Mouse (Mus musculus): ENCODE results near the gene Uevld.
"Not testable (repeated sequence)": the region's sequence is repeated elsewhere in the genome, so short reads cannot be mapped to it uniquely, and the experiment has no call there.

Gene Uevld

DNA sequence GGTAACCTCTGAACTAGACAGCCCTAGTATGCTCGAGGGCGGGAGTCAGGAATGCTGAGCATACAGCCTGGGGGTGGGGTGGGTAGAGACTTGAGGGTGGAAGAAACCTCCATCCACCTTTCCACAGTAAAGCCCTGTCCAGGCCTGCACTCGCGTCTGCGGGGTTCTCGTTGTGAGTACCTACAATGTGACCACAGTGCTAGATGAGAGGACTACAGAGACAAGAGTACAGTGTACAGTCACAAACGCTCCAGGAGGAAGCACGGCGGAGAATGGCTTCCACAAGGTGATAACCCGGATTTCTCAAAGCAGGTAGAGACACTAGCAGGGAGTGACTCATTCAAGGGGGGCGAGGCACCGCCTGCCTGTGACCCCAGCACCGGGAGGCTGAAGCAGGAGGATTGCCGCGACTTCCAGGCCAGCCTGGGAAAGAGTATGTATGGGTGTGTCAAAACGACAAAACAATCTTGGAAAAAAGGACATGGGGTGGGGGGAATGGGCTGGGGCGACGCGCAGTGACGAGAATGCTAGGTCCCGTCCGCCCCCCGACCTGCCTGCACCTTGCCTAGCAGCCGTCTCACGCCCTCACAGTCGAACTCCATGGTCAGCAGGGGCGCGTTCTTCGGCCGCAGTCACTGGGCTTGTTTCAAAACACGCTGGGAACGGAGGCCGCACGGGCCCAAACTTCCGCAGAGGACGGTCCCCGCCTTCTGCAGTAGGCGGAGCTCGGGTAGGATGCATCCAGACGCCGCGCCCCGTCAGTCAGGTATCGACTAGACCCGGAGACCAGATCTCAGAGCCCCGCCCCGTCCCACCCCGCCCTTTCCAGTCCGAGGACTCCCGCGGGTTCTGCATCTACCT is at the start of gene Uevld:
Uevld (minus strand) TSS at position 697 of the 861 bp plus-strand sequence.
- DNase-seq = peak; percentile 98

DNA sequence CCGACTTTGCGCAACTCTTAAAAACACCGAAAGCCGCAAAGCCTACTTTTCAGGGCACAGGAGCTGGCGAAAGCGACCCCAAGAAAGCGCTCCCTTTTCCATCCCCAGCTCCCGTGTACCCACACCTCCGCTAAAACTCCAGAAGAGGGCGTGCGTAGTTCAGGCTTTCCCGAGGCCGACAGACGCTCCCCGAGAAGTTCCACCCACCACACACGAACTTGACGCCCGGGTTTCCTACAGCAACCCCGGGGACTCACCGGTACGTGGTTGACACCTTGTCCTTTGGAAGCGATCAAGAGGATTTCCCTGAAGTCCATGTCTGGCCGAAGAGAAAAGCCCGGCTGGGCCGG is 49.5 kb upstream of the Uevld start:
- no peak for DNase-seq

DNA sequence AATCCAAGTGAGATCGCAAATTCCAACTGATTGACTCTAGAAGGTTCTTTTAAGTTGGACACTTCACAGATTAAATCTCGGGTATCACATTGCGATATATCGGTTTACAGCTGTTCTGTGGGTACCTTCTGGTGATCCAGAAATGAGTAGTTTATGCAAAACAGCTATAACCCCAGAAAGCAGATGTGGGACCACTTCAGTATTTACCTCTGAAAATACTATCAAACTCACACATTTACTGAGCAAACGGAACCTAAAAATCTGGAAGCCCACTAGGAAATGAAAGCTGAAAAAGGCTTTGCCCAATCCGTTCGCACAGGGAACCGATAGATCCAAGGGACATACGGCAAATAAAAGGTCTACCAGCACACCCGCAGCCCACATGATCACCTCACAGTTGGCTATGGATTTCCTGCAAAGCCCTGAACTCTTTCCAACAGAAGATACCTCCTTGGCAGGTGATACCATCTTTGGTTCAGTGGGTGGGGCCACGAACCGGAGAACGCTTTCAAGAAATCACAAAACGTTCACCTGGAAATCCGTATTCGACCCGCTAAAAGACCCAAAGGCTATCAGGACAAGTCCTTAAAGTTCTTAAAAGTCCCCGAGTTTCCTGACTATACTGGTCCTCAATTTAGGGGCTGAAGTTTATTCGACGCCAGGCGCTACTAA is 48.9 kb upstream of the Uevld start:
- DNase-seq = peak; percentile 17 to 25

DNA sequence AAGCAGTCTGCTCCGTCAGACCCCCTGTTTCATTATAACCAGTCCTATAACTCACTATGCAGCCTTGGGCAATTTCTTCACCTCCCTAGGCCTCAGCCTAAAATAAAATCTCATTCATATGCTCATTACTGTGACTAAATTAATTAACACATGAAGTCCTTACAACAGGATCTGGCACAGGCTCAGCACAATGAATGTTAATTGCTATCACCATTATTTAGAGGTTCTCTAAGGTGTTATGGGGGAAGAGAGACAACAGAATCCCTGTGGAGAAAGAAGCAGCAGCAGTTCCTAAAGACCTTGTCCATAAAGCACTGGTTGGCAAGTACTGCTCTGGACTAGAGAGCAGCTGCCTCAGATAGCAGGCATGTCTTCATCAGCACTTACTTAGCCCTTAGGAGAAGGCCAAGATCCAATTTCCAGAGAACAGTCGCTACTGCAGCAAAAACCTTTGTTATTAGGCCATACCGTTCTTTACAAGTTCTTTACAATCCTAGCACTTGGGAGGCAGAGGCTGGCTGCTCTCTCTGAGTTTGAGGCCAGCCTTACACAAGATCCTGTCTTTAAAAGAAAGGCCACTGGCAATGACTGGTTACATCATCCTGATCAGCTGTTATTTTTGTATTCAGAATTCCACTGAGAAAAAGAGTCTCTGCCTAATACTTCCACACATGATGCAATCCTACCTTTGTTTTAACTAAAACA is 45.2 kb upstream of the Uevld start:
- DNase-seq = no peak

DNA sequence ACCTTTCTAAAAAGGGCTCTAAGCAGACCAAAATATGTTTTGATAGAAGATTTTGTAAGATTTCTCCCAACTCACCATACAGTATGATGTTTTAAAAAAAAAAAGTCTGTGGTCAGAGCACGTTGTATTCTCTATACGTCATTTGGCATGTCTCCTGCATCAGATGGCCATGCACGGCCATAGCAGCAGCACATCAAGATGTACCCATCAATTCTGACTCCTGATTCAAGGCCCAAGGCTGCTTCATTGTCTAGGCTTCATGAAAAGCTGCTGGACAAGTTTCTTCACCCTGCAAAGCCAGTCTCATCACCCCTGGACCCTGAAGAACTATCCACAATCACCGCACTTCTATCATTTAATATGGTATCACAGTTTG is 43.6 kb upstream of the Uevld start:
- DNase-seq = no peak

DNA sequence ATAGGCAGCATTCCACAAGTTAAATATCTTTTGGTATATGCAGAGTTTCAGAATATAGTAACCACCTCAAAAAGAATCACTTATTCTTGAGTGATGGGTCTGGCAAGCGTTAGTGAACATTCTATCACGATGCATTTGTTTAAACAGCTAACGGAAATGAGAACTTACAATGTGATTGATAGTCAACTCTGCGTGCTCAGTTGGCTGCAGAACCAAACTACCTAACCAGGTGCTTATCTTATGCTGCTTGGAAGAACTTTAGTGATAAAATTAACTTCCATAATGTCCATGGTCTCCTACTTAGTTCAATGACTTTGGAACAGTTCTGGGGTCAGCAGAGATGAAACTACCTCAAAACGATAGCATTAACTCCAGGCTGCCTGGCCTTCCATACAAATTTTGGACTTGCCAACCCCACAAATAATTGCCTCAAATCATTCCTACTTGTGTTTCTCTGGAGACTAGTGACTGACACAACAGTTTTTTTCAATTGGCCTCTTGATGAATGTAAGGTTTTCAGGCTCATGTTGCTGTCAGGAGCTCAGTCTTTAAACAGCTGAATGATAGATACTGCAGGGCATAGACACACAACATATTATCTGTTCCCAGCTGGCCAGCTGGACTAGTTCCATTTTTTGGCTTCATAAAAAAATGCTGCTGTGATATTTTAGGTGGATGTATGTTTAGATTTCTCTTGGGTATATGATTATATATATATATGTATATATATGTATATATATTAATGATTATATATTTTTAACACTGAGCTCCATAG is 43.0 kb upstream of the Uevld start:
- no peak for DNase-seq

DNA sequence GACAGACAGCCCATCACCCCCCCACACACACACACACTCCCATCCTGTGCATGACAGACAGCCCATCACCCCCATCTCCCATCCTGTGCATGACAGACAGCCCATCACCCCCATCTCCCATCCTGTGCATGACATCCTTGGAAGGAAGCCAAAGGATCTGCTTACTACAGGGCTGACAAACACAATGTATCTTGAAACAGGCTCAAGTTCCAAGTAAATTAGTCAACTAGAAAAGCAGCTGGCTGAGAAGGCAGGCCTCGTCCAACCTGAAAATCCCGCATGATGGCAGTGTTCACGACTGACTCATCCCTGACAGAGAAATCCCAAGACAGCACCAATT is 42.3 kb upstream of the Uevld start:
- DNase-seq = no peak

DNA sequence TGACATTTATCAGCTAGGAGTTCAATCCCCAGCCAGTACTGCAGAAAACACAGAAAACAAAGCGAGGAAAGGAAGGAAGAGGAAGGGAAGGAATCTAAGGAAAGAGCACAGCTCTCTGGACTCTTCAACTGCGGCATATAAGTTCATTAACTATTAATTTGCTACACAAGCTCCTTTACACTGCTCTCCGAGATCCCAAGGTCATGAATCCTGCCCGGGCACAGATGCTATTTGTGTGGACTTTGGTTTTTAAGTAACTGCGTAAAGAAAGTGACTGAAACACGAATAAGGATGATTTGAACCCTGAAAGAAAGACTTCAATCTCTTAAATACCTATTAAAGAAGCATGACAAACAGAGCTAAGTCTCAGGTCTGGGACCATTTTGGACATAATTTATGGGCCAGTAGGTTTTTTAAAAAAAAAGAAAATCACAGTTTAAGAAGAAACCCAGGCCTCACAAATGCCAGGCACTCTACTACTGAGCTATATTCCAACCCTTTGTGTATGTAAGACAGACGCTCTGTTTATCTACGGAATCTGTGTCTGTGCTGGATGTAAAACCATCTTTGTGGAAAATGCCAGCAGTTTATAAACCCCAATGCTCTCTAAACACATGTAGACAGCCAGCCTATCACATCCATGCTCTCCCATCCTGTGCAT is 41.8 kb upstream of the Uevld start:
- no peak for DNase-seq

DNA sequence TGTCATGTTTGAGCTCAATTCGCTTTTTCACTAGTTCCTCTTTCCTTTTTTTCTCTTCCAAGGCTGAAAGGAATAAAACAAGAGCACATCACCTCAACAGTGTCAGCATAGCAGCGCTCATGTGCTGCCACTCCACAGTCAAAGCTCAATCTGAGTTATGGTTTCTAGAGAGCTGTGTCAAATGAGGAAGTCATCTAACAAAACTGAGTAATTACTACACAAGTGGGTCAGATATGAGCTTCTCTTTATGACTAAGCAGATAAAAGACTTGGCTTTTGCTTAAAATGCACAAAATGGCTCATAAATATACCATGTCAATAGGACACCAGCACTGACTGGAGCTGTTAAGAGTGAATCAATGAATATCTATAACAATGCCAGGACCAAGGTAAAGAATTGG is 40.6 kb upstream of the Uevld start:
- DNase-seq = no peak

DNA sequence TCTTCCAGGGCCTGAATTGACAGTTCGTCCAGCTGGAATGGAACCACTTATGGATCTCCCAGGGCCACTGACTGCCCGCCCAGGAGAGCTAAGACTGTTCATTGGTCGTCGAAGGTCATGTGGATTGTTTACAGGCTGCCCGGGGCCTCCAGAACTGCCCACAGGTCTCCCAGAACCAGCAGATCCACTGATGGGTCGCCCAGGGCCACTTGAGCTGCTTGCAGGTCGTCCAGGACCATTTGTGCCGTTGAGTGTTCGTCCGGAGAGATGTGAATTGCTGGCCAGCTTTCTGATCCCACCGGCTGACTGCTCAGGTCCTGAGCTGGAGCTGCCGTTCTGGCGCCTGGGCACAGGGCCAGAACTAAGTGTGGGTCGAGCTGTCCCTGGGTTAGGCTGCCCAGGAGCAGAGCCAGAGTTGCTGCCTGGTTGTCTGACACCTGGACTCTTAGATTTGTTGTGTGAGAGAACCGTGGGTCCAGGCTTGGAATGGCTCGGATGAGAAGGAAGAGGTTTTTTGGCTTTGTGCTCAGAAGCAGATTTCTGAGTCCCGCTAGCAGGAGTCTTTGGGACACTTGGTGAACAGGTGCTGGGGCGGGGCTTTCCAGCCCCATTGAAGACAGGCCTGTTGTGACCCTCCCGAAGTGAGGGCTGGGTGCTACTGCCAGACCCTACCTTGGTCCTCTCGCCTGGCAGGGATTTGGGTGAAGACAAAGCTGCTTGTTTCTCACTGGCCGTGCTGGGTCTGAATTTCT is 39.5 kb upstream of the Uevld start:
- peak; percentile 73 to 76 for DNase-seq

DNA sequence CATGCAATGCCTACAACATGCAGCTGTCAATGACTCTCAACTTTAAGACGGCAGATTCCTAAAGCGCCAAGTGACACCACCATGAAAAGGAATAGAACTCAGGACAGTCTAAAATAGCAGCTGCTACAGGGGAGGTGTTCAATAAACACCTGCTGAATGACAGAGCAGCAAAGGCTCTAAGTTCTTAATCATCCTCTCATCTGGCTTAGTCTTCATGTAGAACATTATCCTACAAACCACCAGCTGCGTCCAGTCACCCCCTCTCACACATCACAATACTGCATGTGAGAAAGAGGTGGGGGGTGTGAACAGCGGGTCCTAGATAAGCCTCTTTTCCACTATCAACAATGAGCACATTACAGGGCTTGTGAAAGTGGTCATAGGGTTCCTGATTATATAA is 38.7 kb upstream of the Uevld start:
- DNase-seq = no peak

DNA sequence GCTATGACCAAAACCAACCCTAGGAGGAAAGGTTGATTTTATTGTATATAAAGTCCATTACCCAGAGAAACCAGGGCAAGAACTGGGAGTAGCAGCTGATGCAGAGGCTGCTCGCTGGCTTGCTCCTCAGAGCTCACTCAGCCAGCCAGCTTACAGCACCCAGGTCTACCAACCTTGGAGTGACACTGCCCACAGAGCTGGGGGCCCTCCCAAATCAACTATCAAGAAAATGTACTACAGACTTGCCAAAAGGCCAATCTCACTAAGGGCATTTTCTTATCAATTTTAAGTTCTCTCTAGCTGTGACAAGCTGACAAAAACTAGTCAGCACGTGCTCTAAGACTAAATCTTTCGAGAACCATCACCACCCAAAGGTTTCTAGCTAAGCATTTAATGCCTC is 37.2 kb upstream of the Uevld start:
- DNase-seq = no peak

DNA sequence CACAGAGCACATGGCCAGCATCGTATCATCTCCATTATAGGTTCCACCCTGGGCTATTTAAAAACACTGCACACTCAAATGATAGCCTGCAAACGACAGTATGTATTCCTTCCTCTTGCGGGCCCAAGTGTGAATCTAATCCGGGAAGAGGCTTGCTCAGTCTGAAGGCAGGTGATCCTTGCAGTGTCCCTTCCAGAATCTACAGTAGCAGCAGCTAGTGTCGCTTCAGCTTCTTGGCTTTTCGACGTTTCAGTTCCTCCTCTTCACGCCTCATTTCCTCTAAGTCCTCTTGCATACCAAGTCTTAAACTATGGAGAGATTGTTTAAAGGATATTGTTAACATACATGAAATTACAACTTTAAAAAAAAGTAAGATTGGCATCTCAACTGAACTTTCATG is 34.8 kb upstream of the Uevld start:
- no peak for DNase-seq

DNA sequence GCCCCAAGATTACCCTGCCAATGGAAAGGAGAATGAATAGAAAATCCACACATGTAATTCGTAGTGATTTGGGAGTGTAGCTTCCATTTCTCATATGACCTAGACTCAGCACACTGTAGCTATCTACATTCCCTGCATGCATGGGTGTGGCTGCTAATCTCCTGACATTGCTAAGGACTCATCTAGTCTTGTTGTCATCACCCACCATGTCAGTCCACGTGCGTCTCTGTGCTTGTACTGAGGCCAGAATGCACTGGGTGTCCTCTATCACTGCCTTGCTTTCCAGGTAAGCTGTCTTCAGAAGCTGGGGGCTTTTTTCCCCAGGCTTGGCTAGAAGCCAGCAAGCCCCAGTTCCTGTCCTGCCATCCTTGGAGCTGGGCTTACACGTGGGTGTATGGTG is 31.1 kb upstream of the Uevld start:
- DNase-seq = not testable (repeated sequence)

DNA sequence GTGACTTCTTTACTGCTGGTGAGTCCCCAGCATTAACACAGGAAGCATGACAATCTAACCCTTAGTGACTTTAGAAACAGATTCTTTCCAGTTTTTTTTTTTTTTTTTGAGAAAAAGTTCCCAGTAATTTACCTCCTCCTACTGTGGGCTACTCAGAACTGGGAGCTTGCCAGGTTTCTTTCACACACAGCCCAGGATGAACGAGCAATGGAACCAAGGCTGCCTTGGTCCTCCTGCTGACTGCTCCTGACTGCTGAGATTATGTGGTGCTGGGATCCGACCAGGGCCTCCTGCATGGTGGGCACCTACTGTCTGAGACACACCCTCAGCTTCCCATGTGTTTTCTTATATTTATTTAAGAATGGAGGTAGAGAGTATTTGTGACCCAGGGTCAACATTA is 28.7 kb upstream of the Uevld start:
- no peak for DNase-seq

DNA sequence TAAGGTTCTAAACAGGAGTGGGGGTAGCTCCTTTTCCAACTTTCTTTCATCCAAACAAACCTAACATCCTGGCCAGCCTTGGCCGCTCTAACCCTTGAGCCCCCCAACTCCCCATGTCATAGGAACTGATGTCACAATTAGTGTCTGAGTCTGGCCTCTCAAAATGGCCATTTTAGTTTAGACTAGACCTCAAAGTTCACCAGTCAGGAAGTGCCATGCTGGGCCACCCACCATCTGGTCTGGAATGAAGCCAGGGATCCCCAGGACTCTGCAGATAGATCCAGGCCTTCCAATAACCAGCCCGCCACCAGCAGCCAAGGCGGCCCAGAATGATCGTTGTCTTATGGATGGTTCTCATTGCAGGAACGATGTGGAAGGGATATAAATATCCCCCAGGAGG is 28.3 kb upstream of the Uevld start:
- DNase-seq = peak; percentile 38 to 51

DNA sequence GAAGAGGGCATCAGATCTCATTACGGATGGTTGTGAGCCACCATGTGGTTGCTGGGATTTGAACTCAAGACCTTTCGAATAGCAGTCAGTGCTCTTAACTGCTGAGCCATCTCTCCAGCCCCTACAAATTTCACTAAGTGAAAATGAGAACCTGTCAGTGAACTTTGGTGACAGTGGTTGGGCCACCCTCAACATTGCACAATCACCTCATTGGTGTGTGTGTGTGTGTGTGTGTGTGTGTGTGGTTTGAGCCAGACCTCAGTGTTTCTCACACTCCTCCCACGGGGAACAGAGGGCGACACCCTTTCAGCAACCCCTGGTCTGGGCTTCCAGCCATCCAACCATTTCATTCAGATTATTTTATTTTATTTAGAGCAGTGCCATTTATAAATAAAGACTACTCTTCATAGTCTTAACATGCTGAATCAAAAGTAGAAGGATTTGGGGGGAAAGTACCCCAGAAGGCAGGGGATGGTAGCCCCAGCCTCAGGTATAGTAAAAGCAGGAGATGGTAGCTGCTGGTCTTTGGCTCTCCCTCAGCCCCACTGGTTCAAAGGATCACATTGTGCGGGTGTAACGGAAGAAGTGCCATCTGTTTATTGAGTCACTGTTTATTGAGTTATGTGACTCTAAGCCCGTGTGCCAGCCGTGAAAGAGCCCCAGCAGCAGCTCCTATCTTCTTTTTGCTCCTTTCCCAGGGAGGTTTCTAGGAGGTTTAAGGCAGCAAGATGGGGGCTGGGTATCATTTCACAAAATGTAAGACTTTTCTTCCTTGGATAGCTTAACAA is 27.6 kb upstream of the Uevld start:
- peak; percentile 22 to 38 for DNase-seq

DNA sequence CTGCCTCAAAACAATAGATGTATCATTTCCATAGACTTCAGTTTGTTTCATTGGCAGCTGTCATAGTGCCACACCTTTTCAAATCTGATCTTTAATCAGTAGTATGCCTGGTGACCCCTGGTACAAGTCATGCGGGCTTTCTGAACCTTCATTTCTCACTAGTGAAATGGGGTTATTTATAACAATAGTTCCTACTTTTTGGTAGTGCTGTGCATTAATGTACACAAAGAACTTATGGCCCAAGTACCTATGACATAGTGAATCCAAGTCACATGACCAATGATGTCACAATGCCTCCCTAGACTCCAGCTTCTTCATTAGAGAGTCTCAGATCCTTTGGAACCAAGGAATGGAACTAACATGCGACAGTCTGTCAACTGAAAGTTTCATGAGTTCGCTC is 25.0 kb upstream of the Uevld start, which contains the start of gene Gm9999:
Gm9999 (plus strand) TSS at position 301 of the 400 bp plus-strand sequence.
- DNase-seq = no peak

DNA sequence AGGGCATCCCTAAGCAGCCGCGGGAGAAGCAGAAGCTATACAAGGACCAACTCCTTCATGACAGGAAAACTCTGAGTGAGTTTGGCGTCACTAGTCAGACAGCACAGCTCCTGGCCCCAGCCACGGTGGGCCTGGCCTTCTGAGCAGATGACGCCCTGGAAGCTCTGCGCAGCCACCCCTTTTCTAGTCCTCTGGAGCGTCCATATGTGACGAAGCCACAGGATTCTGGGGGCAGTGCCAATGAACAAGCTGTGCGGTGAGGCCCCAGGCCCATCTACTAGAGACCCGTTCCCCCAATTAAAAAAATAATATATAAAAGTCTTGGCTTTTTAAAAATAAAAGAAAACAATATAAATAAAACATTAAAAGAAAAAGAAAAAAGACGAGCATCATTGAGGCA is 17.1 kb upstream of the Uevld start:
- DNase-seq = no peak

DNA sequence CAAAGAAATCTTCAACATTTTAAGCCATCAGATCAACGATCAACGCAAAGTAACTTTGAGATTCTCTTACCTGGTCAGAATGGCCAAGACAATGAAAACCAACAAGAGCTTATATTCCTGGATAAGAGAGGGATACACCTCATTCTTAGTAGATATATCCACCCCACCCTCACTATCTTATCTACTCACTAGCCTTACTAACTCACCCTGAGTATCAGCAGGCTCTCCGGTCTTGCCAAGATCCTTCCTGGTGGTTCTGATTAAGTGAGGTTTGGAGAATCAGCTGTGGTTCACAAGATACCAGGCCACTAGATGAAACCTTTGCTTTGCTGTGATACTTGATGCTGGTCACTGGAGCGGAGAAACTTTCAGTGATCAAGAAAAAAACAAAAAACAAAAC is 16.3 kb upstream of the Uevld start:
- DNase-seq = no peak

DNA sequence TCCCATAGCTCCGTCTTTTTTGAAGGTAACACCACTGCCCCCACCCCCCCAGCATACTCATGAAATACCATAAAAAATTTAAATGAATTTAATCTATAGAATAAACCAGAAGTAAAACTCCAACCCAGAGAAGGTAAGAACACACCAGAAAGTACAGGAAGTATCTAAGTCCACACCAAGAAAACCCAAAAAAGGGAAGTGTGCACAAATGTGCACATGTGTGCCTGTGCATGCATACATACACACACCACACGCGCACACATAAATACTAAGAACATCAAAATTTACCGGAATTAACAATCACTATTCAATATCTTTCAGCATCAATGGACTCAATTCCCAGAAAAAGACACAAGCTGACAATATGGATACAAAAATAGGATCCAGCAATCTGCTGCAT is 11.6 kb upstream of the Uevld start:
- DNase-seq = no peak
